ENCODE assay signal across 27 mouse cellular contexts in genomic region chr19:13749366-13749765, GRCm38 (mm10). TPM values are rescaled to one million over a fixed set of nuclear protein-coding genes. Genes with fewer than 3 reads are reported as not detected.
DNase-seq lines count a peak whose midpoint lies in the region; ATAC-seq and TF ChIP-seq lines count a peak whose summit lies in the region.
"Had no signal": no experiment of that assay in that cellular context is flagged by ENCODE, and none has a peak within 500 bp of the region (broad histone marks: within the 10 kb centered on the region; RNA-seq: fewer than 3 reads in every experiment).

No protein-coding gene starts in this region.

- H3K36me3 ChIP-seq in midbrain, postnatal 0 days (ENCODE audit: insufficient read depth, low read length) = no peaks in the 10 kb centered on the region
- no peaks in the 10 kb centered on the region for H3K36me3 ChIP-seq in midbrain, embryonic 11.5 days (ENCODE audit: control insufficient read depth, insufficient read depth, low read length)
- H3K36me3 ChIP-seq: embryonic facial prominence, embryonic 15.5 days; forebrain, embryonic 10.5 days; heart, embryonic 10.5 days; hindbrain, embryonic 13.5 days; intestine, embryonic 15.5 days had no signal

- H3K4me1 ChIP-seq in midbrain, postnatal 0 days (ENCODE audit: insufficient read depth, low read length) = no peaks in the 10 kb centered on the region
- no peaks in the 10 kb centered on the region for H3K4me1 ChIP-seq in midbrain, embryonic 11.5 days (ENCODE audit: control insufficient read depth, insufficient read depth, low read length)
- H3K4me1 ChIP-seq in cerebellum, adult 2 months (ENCODE audit: control insufficient read depth, insufficient read depth, low read length) = no peaks in the 10 kb centered on the region
- H3K4me1 ChIP-seq: embryonic facial prominence, embryonic 15.5 days; forebrain, embryonic 10.5 days; heart, embryonic 10.5 days; hindbrain, embryonic 13.5 days; intestine, embryonic 15.5 days had no signal

- H3K27ac ChIP-seq in midbrain, postnatal 0 days (ENCODE audit: low read depth, low read length) = no peak overlapping the region
- no peak overlapping the region for H3K27ac ChIP-seq in midbrain, embryonic 11.5 days (ENCODE audit: low read depth, low read length)
- H3K27ac ChIP-seq in cerebellum, adult 2 months (ENCODE audit: insufficient read depth, low read length) = no peak overlapping the region
- H3K27ac ChIP-seq: embryonic facial prominence, embryonic 15.5 days; forebrain, embryonic 10.5 days; gastrocnemius, adult 2 months; heart, embryonic 10.5 days; hindbrain, embryonic 13.5 days; intestine, embryonic 15.5 days had no signal

- H3K4me3 ChIP-seq in midbrain, postnatal 0 days (ENCODE audit: low read depth, low read length) = no peak overlapping the region
- H3K4me3 ChIP-seq in midbrain, embryonic 11.5 days (ENCODE audit: low read depth, low read length) = no peak overlapping the region
- H3K4me3 ChIP-seq in cerebellum, adult 2 months (replicated peaks; ENCODE audit: insufficient read depth, low read depth, low read length) = no peak overlapping the region
- H3K4me3 ChIP-seq: embryonic facial prominence, embryonic 15.5 days; erythroblast, embryonic 14.5 days; forebrain, embryonic 10.5 days; gastrocnemius, adult 2 months; heart, embryonic 10.5 days; hindbrain, embryonic 13.5 days; intestine, embryonic 15.5 days had no signal

- no peak for ATAC-seq in midbrain, postnatal 0 days (ENCODE audit: low FRiP score)
- no peak for ATAC-seq in midbrain, embryonic 11.5 days (ENCODE audit: low FRiP score)
- ATAC-seq: forebrain, embryonic 14.5 days; intestine, embryonic 15.5 days had no signal

- no peaks in the 10 kb centered on the region for H3K9me3 ChIP-seq in midbrain, postnatal 0 days (ENCODE audit: low read length)
- no peaks in the 10 kb centered on the region for H3K9me3 ChIP-seq in midbrain, embryonic 11.5 days (ENCODE audit: control insufficient read depth, low read length)
- H3K9me3 ChIP-seq: embryonic facial prominence, embryonic 15.5 days; heart, embryonic 10.5 days; hindbrain, embryonic 13.5 days; intestine, embryonic 15.5 days had no signal

- no peak overlapping the region for H3K9ac ChIP-seq in midbrain, postnatal 0 days (replicated peaks; ENCODE audit: low read length, poor library complexity, severe bottlenecking)
- no peak overlapping the region for H3K9ac ChIP-seq in midbrain, embryonic 11.5 days (ENCODE audit: low read length)
- H3K9ac ChIP-seq: embryonic facial prominence, embryonic 15.5 days; hindbrain, embryonic 13.5 days; intestine, embryonic 15.5 days had no signal

- peak; percentile 2 for DNase-seq in midbrain, postnatal 0 days (ENCODE audit: low spot score)
- no peak for DNase-seq in midbrain, embryonic 11.5 days (ENCODE audit: low spot score, missing footprints)
- peak; percentile 40 to 56 for DNase-seq in cerebellum, adult 2 months
- peak; percentile 59 to 73 for DNase-seq in cerebellum, postnatal 10 days
- DNase-seq in gastrocnemius, postnatal 10 days = no peak
- no peak for DNase-seq in lung, postnatal 25 days (ENCODE audit: low spot score)
- no peak for DNase-seq in urinary bladder, adult 2 months (ENCODE audit: low spot score)
- DNase-seq: adrenal gland, adult 2 months; adrenal gland, postnatal 25 days; embryo, embryonic 11 days; gastrocnemius, adult 2 months; gastrocnemius, postnatal 36 days; heart, adult 11 months; heart, postnatal 10 days; heart, postnatal 4 days; kidney, adult 18-20 months had no signal

- TF ChIP-seq POLR2A in cerebellum, adult 2 months (IDR thresholded peaks at IDR 0.05; ENCODE audit: borderline replicate concordance, insufficient read depth, low read length) = no peak

- H3K27me3 ChIP-seq in midbrain, postnatal 0 days (ENCODE audit: insufficient read depth, low read length) = no peaks in the 10 kb centered on the region
- H3K27me3 ChIP-seq in midbrain, embryonic 11.5 days (ENCODE audit: control insufficient read depth, insufficient read depth, low read length) = no peaks in the 10 kb centered on the region
- no peaks in the 10 kb centered on the region for H3K27me3 ChIP-seq in cerebellum, adult 2 months (ENCODE audit: control insufficient read depth, insufficient read depth, low read length)
- H3K27me3 ChIP-seq: embryonic facial prominence, embryonic 15.5 days; hindbrain, embryonic 13.5 days; intestine, embryonic 15.5 days had no signal

- TF ChIP-seq CTCF in midbrain, postnatal 0 days (IDR thresholded peaks at IDR 0.05) = no peak
- TF ChIP-seq CTCF in cerebellum, adult 2 months (IDR thresholded peaks at IDR 0.05; ENCODE audit: borderline replicate concordance, insufficient read depth, low read depth, low read length) = no peak

- no peak overlapping the region for H3K4me2 ChIP-seq in midbrain, postnatal 0 days (ENCODE audit: low read depth, low read length, poor library complexity, severe bottlenecking)
- H3K4me2 ChIP-seq in midbrain, embryonic 11.5 days = no peak overlapping the region
- H3K4me2 ChIP-seq: embryonic facial prominence, embryonic 15.5 days; hindbrain, embryonic 13.5 days; intestine, embryonic 15.5 days had no signal

- 93% methylated on average over 1 of the region's 1 CpGs for WGBS in midbrain, postnatal 0 days
- 82% methylated on average over 1 of the region's 1 CpGs for WGBS in midbrain, embryonic 11.5 days
- 56% methylated on average over 1 of the region's 1 CpGs for WGBS in cerebellum, adult 2 months

RNA-seq across cellular contexts. Expression of gene Olfr1494, which starts 9.8 kb away (rescaled TPM):
- not detected in 2 replicates for total RNA-seq in midbrain, postnatal 0 days (2014; rRNA removed)
- polyA plus RNA-seq in midbrain, postnatal 0 days (2015; fragmentation: Nextera tagmentation; extraction: Ambion mirVana) = not detected in 2 replicates
- polyA plus RNA-seq in midbrain, embryonic 11.5 days (2014; fragmentation: Nextera tagmentation; extraction: Ambion mirVana) = not detected in 2 replicates
- not detected in 2 replicates for polyA plus RNA-seq in cerebellum, adult 2 months (2012; rRNA removed)
- not detected for total RNA-seq in gastrocnemius, postnatal 10 days (2021)
- not detected in 2 replicates for polyA plus RNA-seq in urinary bladder, adult 2 months (2012; rRNA removed)
- total RNA-seq: adrenal gland, adult 2 months; adrenal gland, postnatal 25 days; common myeloid progenitor, adult 5-6 weeks; gastrocnemius, adult 2 months; gastrocnemius, postnatal 36 days; heart, postnatal 10 days; heart, postnatal 4 days had no signal
- polyA plus RNA-seq: adrenal gland, adult 2 months; embryonic facial prominence, embryonic 11.5 days; embryonic facial prominence, embryonic 15.5 days; erythroblast, embryonic 14.5 days; forebrain, embryonic 10.5 days; forebrain, embryonic 14.5 days; heart, embryonic 10.5 days; heart, embryonic 14.5 days; hindbrain, embryonic 13.5 days; intestine, embryonic 15.5 days had no signal

RNA-seq across cellular contexts. Expression of gene Olfr1495, which starts 15.0 kb away (rescaled TPM):
- not detected in 2 replicates for total RNA-seq in midbrain, postnatal 0 days (2014; rRNA removed)
- polyA plus RNA-seq in midbrain, postnatal 0 days (2015; fragmentation: Nextera tagmentation; extraction: Ambion mirVana) = not detected in 2 replicates
- polyA plus RNA-seq in midbrain, embryonic 11.5 days (2014; fragmentation: Nextera tagmentation; extraction: Ambion mirVana) = not detected in 2 replicates
- polyA plus RNA-seq in cerebellum, adult 2 months (2012; rRNA removed) = not detected in 2 replicates
- total RNA-seq in gastrocnemius, postnatal 10 days (2021) = not detected
- not detected in 2 replicates for polyA plus RNA-seq in urinary bladder, adult 2 months (2012; rRNA removed)
- total RNA-seq: adrenal gland, adult 2 months; adrenal gland, postnatal 25 days; common myeloid progenitor, adult 5-6 weeks; ES-E14; gastrocnemius, adult 2 months; gastrocnemius, postnatal 36 days; heart, postnatal 10 days; heart, postnatal 4 days had no signal
- polyA plus RNA-seq: adrenal gland, adult 2 months; embryonic facial prominence, embryonic 11.5 days; erythroblast, embryonic 14.5 days; forebrain, embryonic 10.5 days; forebrain, embryonic 14.5 days; heart, embryonic 10.5 days; heart, embryonic 14.5 days; hindbrain, embryonic 13.5 days; intestine, embryonic 15.5 days had no signal

RNA-seq across cellular contexts. Expression of gene Olfr1493-ps1, which starts 26.3 kb away (rescaled TPM):
- total RNA-seq in midbrain, postnatal 0 days (2014; rRNA removed) = not detected in 2 replicates
- polyA plus RNA-seq in midbrain, postnatal 0 days (2015; fragmentation: Nextera tagmentation; extraction: Ambion mirVana) = not detected in 2 replicates
- polyA plus RNA-seq in midbrain, embryonic 11.5 days (2014; fragmentation: Nextera tagmentation; extraction: Ambion mirVana) = not detected in 2 replicates
- not detected in 2 replicates for polyA plus RNA-seq in cerebellum, adult 2 months (2012; rRNA removed)
- not detected for total RNA-seq in gastrocnemius, postnatal 10 days (2021)
- polyA plus RNA-seq in urinary bladder, adult 2 months (2012; rRNA removed) = not detected in 2 replicates
- total RNA-seq: adrenal gland, adult 2 months; adrenal gland, postnatal 25 days; common myeloid progenitor, adult 5-6 weeks; ES-E14; gastrocnemius, adult 2 months; gastrocnemius, postnatal 36 days; heart, postnatal 10 days; heart, postnatal 4 days had no signal
- polyA plus RNA-seq: adrenal gland, adult 2 months; embryonic facial prominence, embryonic 11.5 days; embryonic facial prominence, embryonic 15.5 days; erythroblast, embryonic 14.5 days; forebrain, embryonic 10.5 days; forebrain, embryonic 14.5 days; heart, embryonic 10.5 days; heart, embryonic 14.5 days; hindbrain, embryonic 13.5 days; intestine, embryonic 15.5 days had no signal

RNA-seq across cellular contexts. Expression of gene Olfr1496, which starts 28.3 kb away (rescaled TPM):
- total RNA-seq in midbrain, postnatal 0 days (2014; rRNA removed) = not detected in 2 replicates
- polyA plus RNA-seq in midbrain, postnatal 0 days (2015; fragmentation: Nextera tagmentation; extraction: Ambion mirVana) = not detected in 2 replicates
- not detected in 2 replicates for polyA plus RNA-seq in midbrain, embryonic 11.5 days (2014; fragmentation: Nextera tagmentation; extraction: Ambion mirVana)
- polyA plus RNA-seq in cerebellum, adult 2 months (2012; rRNA removed) = not detected in 2 replicates
- not detected for total RNA-seq in gastrocnemius, postnatal 10 days (2021)
- polyA plus RNA-seq in urinary bladder, adult 2 months (2012; rRNA removed) = not detected in 2 replicates
- total RNA-seq: adrenal gland, adult 2 months; adrenal gland, postnatal 25 days; common myeloid progenitor, adult 5-6 weeks; ES-E14; gastrocnemius, adult 2 months; gastrocnemius, postnatal 36 days; heart, postnatal 10 days; heart, postnatal 4 days had no signal
- polyA plus RNA-seq: adrenal gland, adult 2 months; embryonic facial prominence, embryonic 11.5 days; embryonic facial prominence, embryonic 15.5 days; erythroblast, embryonic 14.5 days; forebrain, embryonic 10.5 days; forebrain, embryonic 14.5 days; heart, embryonic 10.5 days; heart, embryonic 14.5 days; hindbrain, embryonic 13.5 days; intestine, embryonic 15.5 days had no signal

RNA-seq across cellular contexts. Expression of gene Olfr1497, which starts 48.6 kb away (rescaled TPM):
- not detected in 2 replicates for total RNA-seq in midbrain, postnatal 0 days (2014; rRNA removed)
- not detected in 2 replicates for polyA plus RNA-seq in midbrain, postnatal 0 days (2015; fragmentation: Nextera tagmentation; extraction: Ambion mirVana)
- not detected in 2 replicates for polyA plus RNA-seq in midbrain, embryonic 11.5 days (2014; fragmentation: Nextera tagmentation; extraction: Ambion mirVana)
- polyA plus RNA-seq in cerebellum, adult 2 months (2012; rRNA removed) = not detected in 2 replicates
- total RNA-seq in gastrocnemius, postnatal 10 days (2021) = not detected
- not detected in 2 replicates for polyA plus RNA-seq in urinary bladder, adult 2 months (2012; rRNA removed)
- total RNA-seq: adrenal gland, adult 2 months; adrenal gland, postnatal 25 days; common myeloid progenitor, adult 5-6 weeks; ES-E14; gastrocnemius, adult 2 months; gastrocnemius, postnatal 36 days; heart, postnatal 10 days; heart, postnatal 4 days had no signal
- polyA plus RNA-seq: adrenal gland, adult 2 months; embryonic facial prominence, embryonic 11.5 days; embryonic facial prominence, embryonic 15.5 days; erythroblast, embryonic 14.5 days; forebrain, embryonic 10.5 days; forebrain, embryonic 14.5 days; heart, embryonic 10.5 days; heart, embryonic 14.5 days; hindbrain, embryonic 13.5 days; intestine, embryonic 15.5 days had no signal

Comparison
In these comparisons a context has a peak if more than half of its experiments do, and no peak if none do; other contexts are left out.
1. DNase-seq: peak in midbrain, postnatal 0 days (single experiment), cerebellum, adult 2 months (2 of 2) and cerebellum, postnatal 10 days (2 of 2); none in midbrain, embryonic 11.5 days (single experiment), gastrocnemius, postnatal 10 days (single experiment), lung, postnatal 25 days (single experiment) and urinary bladder, adult 2 months (single experiment).